Mouse (Mus musculus) left cerebral cortex, adult 18-20 months (tissue): ENCODE measurements around the gene Spns1. TPM values are rescaled to one million over a fixed set of nuclear protein-coding genes. Genes with fewer than 3 reads are reported as not detected.
A peak's percentile ranks its signal among the peaks of the same experiment; 100 is the strongest.
"Not testable (repeated sequence)": the region's sequence is repeated elsewhere in the genome, so short reads cannot be mapped to it uniquely, and the experiment has no call there.

Experiments
- DNase-seq, 2 experiments: peaks; one replicate each; pipeline ENCODE4 v3.0.0; 2021 to 2022; ENCODE audit warnings: low spot score in 2 of 2, mixed read lengths in 1 of 2
- microRNA-seq, 2 experiments: library from miRNA; unstranded; fragments of <30 nt; microRNA quantifications; one replicate each; pipeline ENCODE4 v1.2.0; 2021
- total RNA-seq, 2 experiments: library from RNA; stranded (reverse); gene quantifications; 2 replicates each; pipeline ENCODE4 v1.2.3; 2021

Spns1 gene
- total RNA-seq, 2 experiments from 2014 or later, result 84.7 to 85.3 TPM

DNA sequence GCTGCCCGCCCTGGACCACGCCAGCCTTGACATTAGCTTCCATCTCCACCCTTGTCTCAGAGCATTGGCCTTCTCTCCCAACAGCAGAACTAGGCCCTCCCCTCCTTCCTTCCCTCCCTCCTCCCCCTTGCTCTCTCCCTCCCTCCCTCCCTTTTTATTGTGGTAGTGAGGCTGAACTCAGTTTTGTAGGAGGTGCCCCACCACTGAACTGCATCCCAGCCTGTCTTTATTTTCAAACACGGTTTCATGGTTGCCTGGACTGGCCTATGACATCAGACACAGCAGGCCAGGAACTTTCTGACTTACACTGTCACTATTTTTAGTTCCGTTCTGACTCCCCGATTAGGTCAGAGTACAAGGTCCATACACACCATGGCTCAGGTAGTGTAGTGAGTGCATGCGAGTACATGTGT lies 37.0 kb downstream of the Spns1 start:
- no peak for DNase-seq

DNA sequence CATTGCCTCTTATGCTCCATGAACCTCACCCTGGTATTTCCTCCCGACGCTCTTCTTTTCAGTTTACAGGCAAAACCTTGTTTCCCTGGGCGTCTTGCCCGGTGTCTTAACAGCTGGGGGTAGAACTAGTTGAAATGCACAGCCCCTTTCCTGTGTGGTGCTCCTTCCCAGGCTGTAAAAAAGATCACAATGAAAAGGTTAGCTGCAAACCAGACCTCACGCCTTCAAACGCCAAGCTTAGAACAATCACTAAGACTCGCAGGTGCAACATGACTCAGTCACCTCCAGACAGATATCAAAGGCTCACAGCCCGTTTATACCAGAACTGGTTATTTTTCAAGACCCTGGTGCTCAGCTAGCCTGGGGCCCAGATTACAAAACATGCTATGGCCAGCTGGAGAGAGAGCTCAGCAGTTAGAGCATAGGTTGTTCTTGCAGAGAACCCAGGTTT lies 37.7 kb downstream of the Spns1 start:
- no peak for DNase-seq

DNA sequence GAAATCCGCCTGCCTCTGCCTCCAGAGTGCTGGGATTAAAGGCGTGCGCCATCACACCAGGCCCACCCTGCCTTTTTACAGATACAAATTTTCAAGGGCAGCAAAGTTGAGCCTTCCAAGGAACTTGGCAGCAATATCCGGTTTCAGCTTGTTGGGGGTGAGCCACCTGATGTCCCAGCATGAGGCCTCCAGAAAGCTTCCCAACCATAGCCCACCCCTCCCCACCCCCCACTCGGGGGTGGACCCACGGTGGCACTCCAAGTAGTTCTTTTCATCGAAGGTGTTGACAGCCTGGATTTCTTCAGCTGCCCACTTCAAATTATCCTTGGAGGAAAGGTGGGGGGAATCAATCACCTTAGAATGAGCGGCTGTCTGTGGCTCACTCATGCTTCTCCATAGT lies 38.3 kb downstream of the Spns1 start:
- DNase-seq, result no peak

DNA sequence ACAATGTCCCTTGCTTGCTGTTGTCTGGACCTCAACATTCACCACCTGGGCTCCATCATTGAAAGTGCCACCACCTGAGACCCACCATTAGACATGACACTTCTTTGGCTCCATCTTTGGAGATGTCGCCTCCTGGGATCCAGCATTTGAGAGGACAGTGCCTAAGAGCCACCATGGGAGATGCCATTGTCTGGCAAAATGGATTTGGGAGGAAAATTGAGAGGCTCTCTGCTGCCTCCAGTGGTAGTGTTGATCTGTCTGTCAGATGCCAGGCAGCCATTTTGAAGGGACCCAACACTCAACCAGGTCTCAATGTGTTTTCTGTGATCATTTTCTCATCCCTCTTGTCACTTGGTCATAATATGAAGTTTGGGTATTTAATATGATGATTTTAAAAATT lies 41.7 kb downstream of the Spns1 start:
- DNase-seq, result no peak

DNA sequence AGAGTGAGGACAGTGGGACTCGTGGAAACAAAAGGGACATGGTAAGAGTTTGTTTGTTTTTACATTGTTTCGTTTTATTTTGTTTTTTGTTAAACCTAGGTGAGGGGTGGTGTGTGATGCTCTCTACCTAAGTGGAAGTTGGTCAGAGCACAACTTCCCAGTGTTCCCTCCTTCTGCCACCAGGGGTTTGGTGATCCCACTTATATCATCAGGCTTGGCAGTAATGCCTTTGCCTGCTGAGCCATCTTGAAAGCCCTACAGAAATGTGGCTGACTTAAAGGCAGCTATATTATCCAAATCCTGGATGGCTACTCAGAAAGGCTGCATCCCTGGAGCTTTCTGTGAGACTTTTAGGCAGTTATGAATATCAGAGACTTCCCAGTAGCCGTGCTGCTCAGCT lies 44.6 kb downstream of the Spns1 start:
- DNase-seq, result no peak

DNA sequence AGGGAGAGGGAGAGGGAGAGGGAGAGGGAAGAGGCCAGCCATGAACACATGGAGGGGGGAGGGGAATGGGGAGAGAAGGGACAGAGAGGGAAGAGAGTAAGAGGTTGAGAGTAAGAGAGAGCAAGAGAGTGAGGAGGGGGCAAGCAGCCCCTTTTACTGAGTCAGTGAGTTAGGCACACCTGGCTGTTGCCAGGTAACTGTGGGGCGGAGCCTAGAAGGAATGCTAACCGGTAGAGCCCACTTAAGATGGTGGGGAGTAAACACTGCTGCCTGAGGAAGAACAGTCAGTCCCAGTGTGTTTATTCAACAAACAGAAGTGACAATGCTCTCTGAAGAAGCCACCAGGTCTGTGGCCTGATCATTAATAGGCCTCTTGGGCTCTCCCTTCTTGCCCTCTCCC lies 46.6 kb downstream of the Spns1 start:
- DNase-seq, result no peak

DNA sequence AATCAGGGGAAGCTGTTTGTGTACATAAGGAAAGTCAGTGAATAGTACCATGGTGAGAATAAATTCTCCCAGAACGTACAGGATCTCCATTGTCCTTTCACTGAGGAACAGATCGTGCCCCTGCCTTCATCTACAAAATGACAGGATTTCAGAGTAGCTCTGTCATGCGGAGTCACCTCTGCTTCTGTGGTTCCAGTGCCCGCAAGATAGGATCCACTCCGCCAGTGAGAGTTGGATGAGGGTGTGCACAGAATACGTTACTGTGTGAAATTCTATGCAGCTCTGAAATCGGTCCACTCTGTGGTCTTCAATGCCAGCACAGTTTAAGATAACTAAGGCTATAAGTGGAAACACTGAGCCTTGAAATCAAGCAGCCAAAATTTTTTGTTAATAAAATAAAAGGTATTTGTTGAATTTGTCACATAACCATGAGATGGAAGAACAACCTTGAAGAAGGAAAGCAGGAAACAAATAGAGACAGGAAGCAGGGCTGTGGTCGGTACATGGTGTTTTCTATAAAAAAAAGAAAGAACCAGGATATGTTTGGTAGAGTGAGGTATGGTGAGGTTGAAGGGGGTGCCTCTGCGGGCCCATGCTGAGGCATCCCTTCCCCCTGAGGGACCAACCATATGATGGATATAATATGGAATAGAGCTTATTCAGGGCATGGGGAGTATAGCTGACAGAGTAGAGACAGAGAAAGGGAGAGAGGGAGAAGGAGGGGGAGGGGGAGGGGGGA lies 47.2 kb downstream of the Spns1 start:
- no peak for DNase-seq

DNA sequence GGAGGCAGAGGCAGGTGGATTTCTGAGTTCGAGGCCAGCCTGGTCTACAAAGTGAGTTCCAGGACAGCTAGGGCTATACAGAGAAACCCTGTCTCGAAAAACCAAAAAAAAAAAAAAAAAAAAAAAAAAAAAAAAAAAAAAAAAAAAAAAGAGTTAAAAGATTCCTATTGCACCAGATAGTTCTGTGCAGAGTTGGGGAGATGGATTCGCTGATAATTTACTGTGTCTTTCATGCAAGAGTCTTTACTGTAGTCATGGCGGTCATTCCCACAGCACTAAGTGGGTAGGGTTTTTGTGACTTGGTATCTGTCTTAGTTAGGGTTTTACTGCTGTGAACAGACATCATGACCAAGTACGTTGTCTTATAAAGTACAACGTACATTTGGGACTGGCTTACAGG lies 48.4 kb downstream of the Spns1 start:
- DNase-seq, result not testable (repeated sequence)

DNA sequence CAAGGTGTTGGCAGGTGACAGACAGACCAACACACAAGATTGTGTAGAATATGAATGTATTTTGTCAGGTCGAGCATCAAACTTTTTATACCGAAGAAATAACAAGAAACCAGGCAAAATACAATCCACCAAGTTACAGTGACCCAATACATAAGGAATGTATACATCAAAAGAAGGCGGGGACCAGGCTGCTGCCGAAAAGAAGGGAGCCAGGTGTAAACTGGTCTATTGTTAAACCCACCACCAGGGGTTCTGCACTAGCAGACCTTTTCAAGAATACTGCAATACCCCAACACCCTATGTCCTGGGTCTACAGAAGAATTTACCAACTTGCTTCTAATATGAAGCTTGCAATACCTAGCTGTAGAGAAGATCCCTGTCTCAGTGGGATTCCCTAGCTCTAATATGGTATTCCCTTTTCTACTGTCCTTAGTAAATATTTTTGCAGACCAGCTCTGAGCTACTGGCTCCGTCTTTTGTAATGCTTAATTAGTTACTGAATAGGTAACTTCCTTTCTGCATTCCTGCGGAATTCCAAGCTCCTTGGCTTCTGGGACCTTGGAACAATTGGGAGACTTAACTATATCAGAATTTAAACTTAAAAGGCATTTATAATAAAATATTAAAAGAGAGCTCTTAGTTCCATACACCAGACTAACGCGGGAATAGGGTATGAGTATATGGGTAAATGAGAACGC lies 51.5 kb downstream of the Spns1 start:
- DNase-seq, result not testable (repeated sequence)

DNA sequence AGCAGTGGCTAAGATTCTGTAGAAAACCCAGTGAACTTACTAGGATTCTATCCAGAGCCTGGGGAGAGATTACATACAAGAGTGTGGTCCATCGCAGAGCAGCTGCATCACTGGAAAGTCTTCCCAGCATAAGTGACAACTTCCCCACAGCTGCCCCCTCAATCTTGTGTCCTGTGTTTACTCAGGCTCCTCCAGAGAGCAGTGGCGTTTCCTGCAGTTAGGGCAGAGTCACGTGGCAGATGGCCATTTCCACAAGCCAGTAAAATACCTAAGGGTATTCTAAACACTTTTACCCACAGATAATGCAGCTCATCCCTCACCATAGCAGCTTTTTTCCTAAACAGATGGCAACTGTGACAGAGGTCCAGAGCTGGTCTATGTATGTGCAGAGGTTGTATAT lies 52.5 kb downstream of the Spns1 start:
- DNase-seq, result no peak

DNA sequence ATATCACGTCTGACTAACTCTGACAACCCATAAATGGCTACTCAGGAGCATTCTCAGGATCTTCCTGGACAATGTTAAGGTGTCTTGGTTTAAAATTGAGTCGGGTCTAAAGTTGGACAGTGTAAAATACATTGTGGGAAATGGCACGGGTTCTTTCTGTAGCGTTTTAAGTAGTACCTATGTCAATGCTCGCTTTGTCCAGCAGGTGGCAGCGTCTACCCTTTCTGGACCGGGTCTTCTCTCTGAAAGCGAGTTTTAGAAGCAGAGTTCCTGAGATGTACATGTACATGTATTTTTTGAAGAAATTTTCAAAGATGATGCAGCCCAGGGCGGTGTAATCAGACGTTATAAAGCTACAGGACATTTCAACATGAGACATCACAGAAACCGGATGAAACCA lies 53.5 kb downstream of the Spns1 start:
- DNase-seq, result peak; percentile 79 to 85

Small RNAs within 50 kb of the gene (microRNA-seq; reads per million reads assigned to microRNA genes)
- gene Mir7058, result 0 reads per million in 2 experiments

Other genes with a start within 250 kb of the Spns1 start
- 10 to 100 TPM; 94.3 to 95.0 TPM for gene Xpo6, start 176.9 kb downstream of the Spns1 start, total RNA-seq
- gene Sbk1, start 104.8 kb downstream of the Spns1 start, total RNA-seq, result 10 to 100 TPM; 77.0 to 77.5 TPM
- 1 to 10 TPM; 1.5 to 1.7 TPM for gene Lat, start 7.9 kb downstream of the Spns1 start, total RNA-seq
- gene Nfatc2ip, start 19.3 kb upstream of the Spns1 start, total RNA-seq, result 1 to 10 TPM; 4.5 to 5.8 TPM
- not detected for gene Cd19, start 37.4 kb upstream of the Spns1 start, total RNA-seq
- gene Rabep2, start 51.3 kb upstream of the Spns1 start, total RNA-seq, result 10 to 100 TPM; 14.0 to 14.6 TPM
- gene Atp2a1, start 85.7 kb upstream of the Spns1 start, total RNA-seq, result under 1 TPM; 0.12 to 0.49 TPM
- 10 to 100 TPM; 73.1 to 76.3 TPM for gene Sh2b1, start 98.0 kb upstream of the Spns1 start, total RNA-seq
- gene Tufm, start 109.9 kb upstream of the Spns1 start, total RNA-seq, result 10 to 100 TPM; 90.5 to 94.1 TPM
- 100 to 1,000 TPM; 110 to 115 TPM for gene Atxn2l, start 126.0 kb upstream of the Spns1 start, total RNA-seq
- gene Eif3c, start 189.0 kb upstream of the Spns1 start, total RNA-seq, result 100 to 1,000 TPM; 182 to 184 TPM
- gene Apobr, start 207.5 kb upstream of the Spns1 start, total RNA-seq, result 1 to 10 TPM in 1 of 2 experiments, under 1 TPM in 1; 0.58 to 1.1 TPM
- 10 to 100 TPM; 26.2 to 26.7 TPM for gene Cln3, start 208.4 kb upstream of the Spns1 start, total RNA-seq
- gene Il27, start 217.5 kb upstream of the Spns1 start, total RNA-seq, result not detected